ENCODE assay signal across 8 mouse cellular contexts in genomic region chr4:123572434-123573336, GRCm38 (mm10).
DNase-seq lines count a peak whose midpoint lies in the region; ATAC-seq and TF ChIP-seq lines count a peak whose summit lies in the region.

No protein-coding gene starts in this region.

- peak overlapping the region; percentile 88 for H3K27ac ChIP-seq in embryonic facial prominence, embryonic 10.5 days (replicated peaks)
- peak overlapping the region; percentile 99 for H3K27ac ChIP-seq in heart, embryonic 12.5 days (ENCODE audit: poor library complexity, severe bottlenecking)
- H3K27ac ChIP-seq in kidney, embryonic 15.5 days, result peak overlapping the region; percentile 88
- peak overlapping the region; percentile 89 for H3K27ac ChIP-seq in spleen, adult 2 months (ENCODE audit: insufficient read depth, low read length)

- peak overlapping the region; percentile 73 for H3K4me2 ChIP-seq in heart, embryonic 12.5 days
- H3K4me2 ChIP-seq in kidney, embryonic 15.5 days, result peak overlapping the region; percentile 47

- no peaks in the 10 kb centered on the region for H3K36me3 ChIP-seq in embryonic facial prominence, embryonic 10.5 days (replicated peaks)
- no peaks in the 10 kb centered on the region for H3K36me3 ChIP-seq in heart, embryonic 12.5 days
- no peaks in the 10 kb centered on the region for H3K36me3 ChIP-seq in kidney, embryonic 15.5 days
- H3K36me3 ChIP-seq in spleen, adult 2 months (ENCODE audit: control insufficient read depth, insufficient read depth, low read length), result no peaks in the 10 kb centered on the region

- H3K4me1 ChIP-seq in embryonic facial prominence, embryonic 10.5 days, result peaks cover 38% of the 10 kb centered on the region
- peaks cover 44% of the 10 kb centered on the region for H3K4me1 ChIP-seq in heart, embryonic 12.5 days (replicated peaks)
- peaks cover 28% of the 10 kb centered on the region for H3K4me1 ChIP-seq in kidney, embryonic 15.5 days
- H3K4me1 ChIP-seq in spleen, adult 2 months (ENCODE audit: control insufficient read depth, insufficient read depth, insufficient read length), result peaks cover 15% of the 10 kb centered on the region

- H3K9me3 ChIP-seq in embryonic facial prominence, embryonic 10.5 days, result no peaks in the 10 kb centered on the region
- no peaks in the 10 kb centered on the region for H3K9me3 ChIP-seq in heart, embryonic 12.5 days (replicated peaks)
- no peaks in the 10 kb centered on the region for H3K9me3 ChIP-seq in kidney, embryonic 15.5 days (replicated peaks)

- no peak; the same call in 1 of the 2 replicates for TF ChIP-seq POLR2A in spleen, adult 2 months (IDR thresholded peaks at IDR 0.05; ENCODE audit: low read depth, low read length)

- WGBS in embryonic facial prominence, embryonic 10.5 days, result 7% methylated on average over 11 of the region's 11 CpGs
- 4% methylated on average over 11 of the region's 11 CpGs for WGBS in heart, embryonic 12.5 days
- 15% methylated on average over 11 of the region's 11 CpGs for whole genome bisulfite sequencing in kidney, embryonic 15.5 days
- 10% methylated on average over 11 of the region's 11 CpGs for WGBS in spleen, adult 2 months

- H3K9ac ChIP-seq in heart, embryonic 12.5 days, result peak overlapping the region; percentile 76
- peak overlapping the region; percentile 2; the same call in 1 of the 2 replicates for H3K9ac ChIP-seq in kidney, embryonic 15.5 days

- H3K27me3 ChIP-seq in embryonic facial prominence, embryonic 10.5 days (replicated peaks; ENCODE audit: low read depth, poor library complexity, severe bottlenecking), result no peaks in the 10 kb centered on the region
- H3K27me3 ChIP-seq in heart, embryonic 12.5 days (replicated peaks), result no peaks in the 10 kb centered on the region
- no peaks in the 10 kb centered on the region for H3K27me3 ChIP-seq in kidney, embryonic 15.5 days
- no peaks in the 10 kb centered on the region for H3K27me3 ChIP-seq in spleen, adult 2 months (ENCODE audit: control insufficient read depth, insufficient read depth, low read length)

- ATAC-seq in heart, embryonic 12.5 days (ENCODE audit: insufficient number of reproducible peaks, low FRiP score), result peak; percentile 78
- ATAC-seq in kidney, embryonic 15.5 days (replicated peaks; ENCODE audit: low FRiP score), result peak; percentile 76

- H3K4me3 ChIP-seq in embryonic facial prominence, embryonic 10.5 days, result peak overlapping the region; percentile 48
- peak overlapping the region; percentile 47 for H3K4me3 ChIP-seq in heart, embryonic 12.5 days
- peak overlapping the region; percentile 30 for H3K4me3 ChIP-seq in kidney, embryonic 15.5 days (replicated peaks)
- H3K4me3 ChIP-seq in spleen, adult 2 months (ENCODE audit: extremely low read depth, insufficient read depth, insufficient read length), result peak overlapping the region; percentile 59

- TF ChIP-seq CTCF in spleen, adult 2 months (IDR thresholded peaks at IDR 0.05; ENCODE audit: extremely low read depth, insufficient read depth, insufficient read length, insufficient replicate concordance), result no peak

- peak; percentile 72 for DNase-seq in layer of hippocampus, adult 9-11 months
- DNase-seq in layer of hippocampus, adult 8-10 months (ENCODE audit: low spot score in 2 of 2), result no peak
- DNase-seq in embryonic facial prominence, embryonic 10.5 days (ENCODE audit: low spot score), result peak; percentile 56
- peak; percentile 56 for DNase-seq in lung, postnatal 25 days (ENCODE audit: low spot score)
- DNase-seq in spleen, adult 2 months (ENCODE audit: low read depth in 1 of 2, low spot score in 2 of 2), result peak in 1 of 2 experiments; percentile 56
- DNase-seq in frontal cortex, postnatal 10 days (ENCODE audit: low spot score in 2 of 2), result no peak

Comparison
In these comparisons a context has a peak if more than half of its experiments do, and no peak if none do; other contexts are left out.
1. DNase-seq: peak in layer of hippocampus, adult 9-11 months (single experiment), embryonic facial prominence, embryonic 10.5 days (single experiment) and lung, postnatal 25 days (single experiment); none in layer of hippocampus, adult 8-10 months (0 of 2) and frontal cortex, postnatal 10 days (0 of 2).
2. Peak in every context shown above with its lines, with median percentiles within 50 percentile points of each other: H3K27ac ChIP-seq and H3K4me3 ChIP-seq.